ENCODE assay signal across 9 mouse cellular contexts in the genomic region with DNA sequence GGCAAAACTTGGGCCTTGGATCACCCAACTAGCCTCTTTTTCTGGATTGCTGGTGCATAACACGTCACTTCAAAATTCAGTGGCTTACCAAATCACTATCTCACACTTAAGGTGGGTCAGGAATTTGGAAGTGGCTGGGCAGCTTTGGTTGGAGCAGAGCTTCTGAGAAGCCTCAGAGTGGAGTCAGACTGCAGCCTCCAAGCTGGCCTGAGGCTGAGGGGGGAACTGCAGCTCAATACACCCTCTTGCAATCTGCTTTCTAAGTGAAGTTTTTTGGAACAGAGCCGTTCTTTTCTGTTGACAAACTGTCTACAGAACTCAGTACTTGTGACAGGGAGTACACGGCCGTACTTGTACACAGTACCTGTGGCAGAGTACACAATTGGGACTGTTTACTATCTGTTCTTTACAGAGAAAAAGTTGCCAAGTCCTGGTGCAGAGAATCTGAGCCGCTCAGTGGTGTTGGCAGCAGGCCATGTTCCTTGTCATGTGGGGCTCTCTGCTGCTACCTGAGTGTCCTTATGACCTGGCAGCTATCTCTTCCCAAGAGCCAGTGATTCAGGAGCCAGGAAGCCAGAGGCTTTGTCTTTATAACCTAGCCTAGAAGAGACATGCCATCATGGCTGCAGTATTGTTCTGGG.
A peak's percentile ranks its signal among the peaks of the same experiment; 100 is the strongest.
DNase-seq lines count a peak whose midpoint lies in the region; ATAC-seq and TF ChIP-seq lines count a peak whose summit lies in the region.
"Had no signal": no experiment of that assay in that cellular context is flagged by ENCODE, and none has a peak within 500 bp of the region (broad histone marks: within the 10 kb centered on the region; RNA-seq: fewer than 3 reads in every experiment).

No protein-coding gene starts in this region.

- no peak overlapping the region for H3K9ac ChIP-seq in forebrain, postnatal 0 days
- no peak overlapping the region for H3K9ac ChIP-seq in forebrain, embryonic 15.5 days (replicated peaks)
- no peak overlapping the region for H3K9ac ChIP-seq in heart, postnatal 0 days (replicated peaks; ENCODE audit: low read depth, low read length)
- no peak overlapping the region for H3K9ac ChIP-seq in lung, embryonic 14.5 days
- H3K9ac ChIP-seq: midbrain, embryonic 15.5 days had no signal

- WGBS in forebrain, postnatal 0 days = 51% methylated on average over 5 of the region's 5 CpGs
- WGBS in forebrain, embryonic 15.5 days = 67% methylated on average over 5 of the region's 5 CpGs
- WGBS in heart, postnatal 0 days = 34% methylated on average over 5 of the region's 5 CpGs
- WGBS in lung, embryonic 14.5 days = 53% methylated on average over 5 of the region's 5 CpGs

- DNase-seq in forebrain, postnatal 0 days = no peak
- peak; percentile 83 to 85 for DNase-seq in cerebellum, adult 18-20 months
- DNase-seq in heart, postnatal 0 days (ENCODE audit: low spot score) = peak; percentile 77
- DNase-seq in lung, embryonic 14.5 days = peak; percentile 38
- no peak for DNase-seq in thymus, postnatal 36 days
- DNase-seq in frontal cortex, postnatal 14 days (ENCODE audit: low spot score in 2 of 2) = no peak
- no peak for DNase-seq in urinary bladder, postnatal 25 days (ENCODE audit: low spot score)

- no peak overlapping the region for H3K4me2 ChIP-seq in forebrain, postnatal 0 days (ENCODE audit: low read depth)
- no peak overlapping the region for H3K4me2 ChIP-seq in forebrain, embryonic 15.5 days (replicated peaks)
- no peak overlapping the region for H3K4me2 ChIP-seq in heart, postnatal 0 days (ENCODE audit: low read depth, low read length)
- H3K4me2 ChIP-seq in lung, embryonic 14.5 days = no peak overlapping the region
- H3K4me2 ChIP-seq: midbrain, embryonic 15.5 days had no signal

- ATAC-seq in forebrain, postnatal 0 days = no peak
- ATAC-seq in forebrain, embryonic 15.5 days (replicated peaks) = no peak
- peak; percentile 58 for ATAC-seq in heart, postnatal 0 days (ENCODE audit: insufficient read depth, low read depth)
- ATAC-seq in lung, embryonic 14.5 days (ENCODE audit: insufficient read depth) = no peak
- ATAC-seq: midbrain, embryonic 15.5 days had no signal

- peaks cover 9% of the 10 kb centered on the region for H3K36me3 ChIP-seq in forebrain, postnatal 0 days (ENCODE audit: insufficient read depth)
- H3K36me3 ChIP-seq in forebrain, embryonic 15.5 days = no peaks in the 10 kb centered on the region
- no peaks in the 10 kb centered on the region for H3K36me3 ChIP-seq in heart, postnatal 0 days (replicated peaks; ENCODE audit: control insufficient read depth, insufficient read depth, low read length)
- H3K36me3 ChIP-seq in lung, embryonic 14.5 days (ENCODE audit: insufficient read depth) = no peaks in the 10 kb centered on the region
- H3K36me3 ChIP-seq: midbrain, embryonic 15.5 days had no signal

- peak; percentile 24; the same call in 1 of the 2 replicates for TF ChIP-seq CTCF in forebrain, postnatal 0 days (IDR thresholded peaks at IDR 0.05; ENCODE audit: low read depth)
- TF ChIP-seq CTCF in heart, postnatal 0 days (IDR thresholded peaks at IDR 0.05; ENCODE audit: low read depth) = peak; percentile 23; the same call in 1 of the 2 replicates
- TF ChIP-seq CTCF in lung, embryonic 14.5 days (IDR thresholded peaks at IDR 0.05; ENCODE audit: low read depth) = no peak

- no peak overlapping the region for H3K4me3 ChIP-seq in forebrain, postnatal 0 days (ENCODE audit: low read depth, low read length)
- no peak overlapping the region for H3K4me3 ChIP-seq in forebrain, embryonic 15.5 days
- no peak overlapping the region for H3K4me3 ChIP-seq in heart, postnatal 0 days (ENCODE audit: low read depth, low read length)
- no peak overlapping the region for H3K4me3 ChIP-seq in lung, embryonic 14.5 days (ENCODE audit: low read depth, low read length)
- H3K4me3 ChIP-seq: midbrain, embryonic 15.5 days had no signal

- H3K4me1 ChIP-seq in forebrain, postnatal 0 days (ENCODE audit: insufficient read depth) = peaks cover 9% of the 10 kb centered on the region
- peaks cover 15% of the 10 kb centered on the region for H3K4me1 ChIP-seq in forebrain, embryonic 15.5 days
- peaks cover 44% of the 10 kb centered on the region for H3K4me1 ChIP-seq in heart, postnatal 0 days (ENCODE audit: control insufficient read depth, insufficient read depth)
- no peaks in the 10 kb centered on the region for H3K4me1 ChIP-seq in lung, embryonic 14.5 days (ENCODE audit: insufficient read depth)
- H3K4me1 ChIP-seq: midbrain, embryonic 15.5 days had no signal

- H3K27me3 ChIP-seq in forebrain, postnatal 0 days (ENCODE audit: insufficient read depth, low read length) = no peaks in the 10 kb centered on the region
- no peaks in the 10 kb centered on the region for H3K27me3 ChIP-seq in forebrain, embryonic 15.5 days
- no peaks in the 10 kb centered on the region for H3K27me3 ChIP-seq in heart, postnatal 0 days (ENCODE audit: control insufficient read depth, insufficient read depth, low read length)
- no peaks in the 10 kb centered on the region for H3K27me3 ChIP-seq in lung, embryonic 14.5 days (ENCODE audit: insufficient read depth, low read length)
- H3K27me3 ChIP-seq: midbrain, embryonic 15.5 days had no signal

- no peak overlapping the region for H3K27ac ChIP-seq in forebrain, postnatal 0 days (ENCODE audit: low read depth, low read length)
- no peak overlapping the region for H3K27ac ChIP-seq in forebrain, embryonic 15.5 days (replicated peaks)
- H3K27ac ChIP-seq in heart, postnatal 0 days (ENCODE audit: low read depth) = peak overlapping the region; percentile 87
- peak overlapping the region; percentile 20; the same call in 1 of the 2 replicates for H3K27ac ChIP-seq in lung, embryonic 14.5 days (ENCODE audit: low read depth)
- H3K27ac ChIP-seq: midbrain, embryonic 15.5 days had no signal

- peak; percentile 70 for TF ChIP-seq EP300 in heart, postnatal 0 days (IDR thresholded peaks at IDR 0.05; ENCODE audit: low read depth)

- no peaks in the 10 kb centered on the region for H3K9me3 ChIP-seq in forebrain, postnatal 0 days (ENCODE audit: low read length)
- no peaks in the 10 kb centered on the region for H3K9me3 ChIP-seq in forebrain, embryonic 15.5 days
- no peaks in the 10 kb centered on the region for H3K9me3 ChIP-seq in heart, postnatal 0 days (replicated peaks; ENCODE audit: control insufficient read depth, low read length)
- H3K9me3 ChIP-seq in lung, embryonic 14.5 days (ENCODE audit: low read depth, low read length) = no peaks in the 10 kb centered on the region
- H3K9me3 ChIP-seq: midbrain, embryonic 15.5 days had no signal

Comparison
In these comparisons a context has a peak if more than half of its experiments do, and no peak if none do; other contexts are left out.
1. DNase-seq: peak in cerebellum, adult 18-20 months (2 of 2), heart, postnatal 0 days (single experiment) and lung, embryonic 14.5 days (single experiment); none in forebrain, postnatal 0 days (single experiment), thymus, postnatal 36 days (0 of 2), frontal cortex, postnatal 14 days (0 of 2) and urinary bladder, postnatal 25 days (single experiment).
2. H3K27ac ChIP-seq: peak in heart, postnatal 0 days (single experiment) and lung, embryonic 14.5 days (single experiment); none in forebrain, postnatal 0 days (single experiment) and forebrain, embryonic 15.5 days (single experiment).